Mouse (Mus musculus): ENCODE measurements around the gene Plxdc2.

The Plxdc2 gene

DNA sequence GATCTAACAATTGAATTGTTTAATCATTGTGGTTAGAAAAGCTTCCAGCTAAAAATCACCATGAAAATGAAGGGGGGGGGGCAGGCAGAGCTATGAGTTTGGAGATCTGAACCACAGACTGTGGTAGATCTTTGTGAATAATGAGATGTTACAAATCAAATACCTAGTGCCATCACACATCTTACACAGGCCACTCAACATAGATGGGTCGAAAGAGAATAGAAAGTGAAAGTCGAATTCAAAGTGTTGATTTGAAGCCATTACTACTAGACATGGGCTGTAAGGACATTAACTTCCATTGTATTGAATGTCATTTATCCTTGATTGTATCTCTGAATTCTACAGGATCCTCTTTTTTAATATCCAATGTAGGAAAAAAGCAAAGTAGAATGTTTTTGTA, 212.2 kb downstream of the Plxdc2 start:
- no peak for DNase-seq (ENCODE audit: low spot score in 2 of 2)

DNA sequence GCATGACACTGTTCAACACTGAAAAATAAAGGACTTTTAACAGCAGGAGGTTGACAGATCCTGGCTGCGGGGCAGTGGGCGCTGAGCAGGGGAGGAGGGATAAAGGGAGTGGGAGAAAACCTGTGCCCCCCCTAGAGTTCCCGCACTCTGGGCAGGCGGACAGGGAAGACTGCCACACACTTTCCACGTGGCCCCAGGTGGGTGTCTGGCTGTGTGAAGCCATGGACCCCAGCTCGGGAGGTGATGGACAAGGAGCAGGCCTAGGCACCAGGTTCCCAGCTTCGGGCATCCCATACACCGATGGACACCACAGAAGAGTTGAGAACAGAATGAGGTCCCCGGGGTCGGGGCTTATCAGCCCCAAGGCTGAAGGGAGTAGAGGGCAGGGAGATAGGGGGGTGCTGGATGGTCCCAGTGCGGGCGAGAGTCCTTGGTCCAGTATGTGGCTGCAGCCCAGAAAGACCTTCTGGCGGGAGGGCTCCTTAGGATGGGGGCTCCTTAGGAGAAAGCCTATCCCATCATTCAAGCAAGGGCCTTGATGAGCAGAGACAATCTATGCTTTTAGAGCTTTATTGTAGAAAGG, 215.2 kb downstream of the Plxdc2 start:
- DNase-seq (ENCODE audit: low spot score in 2 of 2) = no peak

- no peak for DNase-seq (ENCODE audit: low spot score in 2 of 2)
These were observed 220.5 kb downstream of the Plxdc2 start for GRCm38 (mm10) chr2:16576566-16576965.

GRCm38 (mm10) chr2:16578153-16578552, 222.0 kb downstream of the Plxdc2 start:
- DNase-seq (ENCODE audit: low spot score in 2 of 2) = no peak

DNA sequence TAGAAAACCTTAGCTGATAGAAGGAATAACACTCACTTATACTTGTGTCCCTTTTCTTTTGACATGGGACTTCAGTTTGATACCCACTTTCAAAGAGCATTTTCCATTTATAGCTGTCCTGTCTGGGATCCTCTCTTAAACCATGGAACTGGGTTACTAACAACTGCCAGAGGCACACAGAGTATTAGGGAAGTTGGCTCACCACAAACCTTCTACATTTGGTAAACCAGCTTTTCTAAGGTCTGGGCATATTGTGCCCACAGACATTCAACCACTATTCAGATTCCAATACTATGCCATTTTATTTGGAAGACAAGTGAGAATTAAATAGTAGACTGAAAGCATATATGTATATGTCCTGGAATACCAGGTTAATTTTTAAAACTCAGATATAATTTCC, 232.4 kb downstream of the Plxdc2 start:
- DNase-seq (ENCODE audit: low spot score in 2 of 2) = no peak

DNA sequence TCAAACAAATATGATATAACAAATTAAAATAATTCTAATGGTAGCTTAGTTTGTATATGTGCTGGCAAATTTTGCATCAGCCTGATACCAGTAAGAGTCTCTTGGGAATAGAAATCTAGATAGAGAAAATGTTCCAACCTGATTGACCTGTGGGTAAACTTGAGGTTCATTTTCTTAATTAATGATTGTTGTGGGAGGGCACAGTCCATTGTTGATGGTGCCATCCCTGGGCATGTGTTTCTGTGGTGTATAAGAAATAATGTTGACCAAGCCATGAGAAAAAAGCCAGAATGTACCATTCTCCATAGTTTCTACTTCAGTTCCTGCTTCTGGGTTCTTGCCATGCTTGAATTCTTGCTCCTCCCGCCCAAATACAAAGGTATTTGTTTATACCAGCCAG, 239.3 kb downstream of the Plxdc2 start:
- DNase-seq (ENCODE audit: low spot score in 2 of 2) = no peak

DNA sequence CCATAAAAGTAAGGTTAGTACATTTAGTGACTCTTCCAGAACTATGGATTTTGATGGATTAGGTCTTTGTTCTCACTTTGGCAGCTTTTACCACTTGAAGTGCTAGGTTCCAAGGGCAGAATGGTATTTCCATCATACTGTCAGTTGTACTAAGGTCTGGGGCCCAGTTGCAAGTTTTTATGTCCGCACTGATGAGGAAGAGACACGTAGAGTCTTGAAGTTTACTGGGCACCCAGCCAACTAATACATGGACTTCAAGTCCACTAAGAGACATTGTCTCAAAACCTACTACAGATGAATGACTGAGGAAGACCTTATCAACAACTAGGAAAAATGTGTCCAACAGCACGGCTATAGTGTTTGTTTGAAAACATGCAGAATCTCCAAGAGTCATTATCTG, 242.1 kb downstream of the Plxdc2 start:
- no peak for DNase-seq (ENCODE audit: low spot score in 2 of 2)

DNA sequence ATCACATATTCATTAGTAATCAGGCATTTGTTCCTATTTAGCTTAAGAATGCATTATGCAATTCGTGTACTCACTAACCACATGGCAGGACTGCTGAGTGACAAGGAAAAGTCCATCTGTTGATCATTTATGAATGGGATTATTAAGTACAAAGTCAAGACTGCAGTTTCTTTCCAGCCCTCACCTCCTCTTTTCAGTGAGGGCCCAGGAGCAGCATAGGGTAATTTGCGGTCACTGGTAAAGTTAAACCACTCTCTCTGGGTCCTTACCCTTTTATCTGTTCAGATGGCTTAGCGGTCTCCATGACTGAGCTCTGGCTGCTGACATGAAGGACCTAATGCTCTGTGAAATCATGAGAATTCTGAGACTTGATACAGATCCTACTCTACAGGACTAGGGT, 248.2 kb downstream of the Plxdc2 start:
- DNase-seq (ENCODE audit: low spot score in 2 of 2) = no peak

GRCm38 (mm10) chr2:16607792-16608586, 251.9 kb downstream of the Plxdc2 start:
- DNase-seq (ENCODE audit: low spot score in 2 of 2) = peak; percentile 8 to 9

DNA sequence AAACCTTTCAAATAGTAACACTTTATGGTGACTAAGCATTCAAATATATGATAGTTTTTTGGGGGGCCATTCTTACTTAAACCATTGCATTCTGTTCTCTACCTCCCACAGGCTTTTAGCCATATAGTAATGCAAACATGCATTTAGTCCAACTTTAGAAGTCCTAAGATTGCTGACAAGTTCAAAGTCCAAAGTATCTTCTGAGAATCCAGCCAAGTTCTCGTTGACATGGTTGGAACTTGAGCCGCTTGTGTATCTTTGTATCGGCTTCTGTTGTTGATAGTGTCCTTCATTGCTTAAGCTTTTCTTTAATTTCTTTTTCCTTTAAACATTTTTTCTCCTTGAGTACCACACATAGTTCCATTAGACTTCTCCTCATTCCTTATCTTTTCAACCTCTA, 286.0 kb downstream of the Plxdc2 start:
- DNase-seq (ENCODE audit: low spot score in 2 of 2) = no peak

- no peak for DNase-seq (ENCODE audit: low spot score in 2 of 2)
These were observed 295.6 kb downstream of the Plxdc2 start for GRCm38 (mm10) chr2:16651713-16652112.

DNA sequence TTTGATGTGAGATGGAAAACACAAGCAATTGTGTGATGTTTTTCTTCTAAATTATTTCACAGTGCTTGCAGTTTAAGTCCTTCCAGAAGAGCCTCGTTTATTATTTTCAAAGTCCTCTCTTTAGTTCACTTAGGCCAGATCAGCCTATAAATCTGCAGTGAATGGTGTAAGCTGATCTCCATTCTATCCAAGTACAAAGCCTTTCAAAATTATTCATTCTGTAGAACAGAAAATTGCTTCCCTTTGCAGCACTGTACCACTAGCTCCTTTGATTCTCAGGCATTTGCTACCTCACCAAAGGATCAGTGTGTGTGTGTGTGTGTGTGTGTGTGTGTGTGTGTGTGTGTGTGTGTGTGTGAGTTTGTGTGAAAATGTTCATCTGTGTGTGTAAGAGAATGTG, 308.4 kb downstream of the Plxdc2 start:
- no peak for DNase-seq (ENCODE audit: low spot score in 2 of 2)

DNA sequence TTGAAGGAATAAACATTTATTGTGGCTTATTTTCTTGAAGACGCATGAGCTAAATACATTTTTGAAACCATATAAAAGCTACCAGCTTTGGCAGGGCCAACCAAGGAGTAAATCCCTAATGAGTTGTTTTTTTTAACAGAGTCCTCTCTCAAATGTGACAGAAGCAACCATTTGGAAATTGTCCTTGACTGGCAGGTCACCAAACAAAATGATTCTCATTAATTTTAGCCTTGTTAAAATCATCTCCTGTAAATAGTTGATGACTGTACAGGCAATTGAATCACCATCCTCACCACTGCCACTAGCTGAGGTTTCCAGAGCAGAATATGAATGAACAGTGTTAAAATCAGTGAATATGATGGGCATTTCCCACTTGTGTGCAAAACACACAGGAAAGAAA, 312.3 kb downstream of the Plxdc2 start:
- DNase-seq (ENCODE audit: low spot score in 2 of 2) = no peak

- no peak for DNase-seq (ENCODE audit: low spot score in 2 of 2)
These were observed 326.8 kb downstream of the Plxdc2 start for GRCm38 (mm10) chr2:16682905-16683304.

DNA sequence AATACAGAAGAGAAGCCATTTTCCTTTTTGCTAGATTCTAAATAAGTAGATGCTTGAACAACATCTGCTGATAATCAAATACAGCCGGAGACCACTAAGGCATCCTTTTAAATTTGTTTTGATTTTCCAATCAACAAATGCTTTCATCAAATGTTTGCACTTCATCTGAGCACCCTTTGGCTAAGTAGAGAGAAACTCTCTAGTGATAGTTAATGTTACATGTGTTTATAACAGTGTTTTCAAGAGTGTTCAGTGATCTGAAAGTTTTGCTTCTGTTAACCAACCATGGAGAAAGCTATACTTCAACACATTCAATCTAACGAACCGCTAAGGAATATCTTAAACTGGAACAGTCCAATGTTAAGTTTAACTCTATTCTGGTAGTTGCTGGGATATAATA, 327.6 kb downstream of the Plxdc2 start:
- DNase-seq (ENCODE audit: low spot score in 2 of 2) = no peak

GRCm38 (mm10) chr2:16684529-16684928, 328.4 kb downstream of the Plxdc2 start:
- no peak for DNase-seq (ENCODE audit: low spot score in 2 of 2)

DNA sequence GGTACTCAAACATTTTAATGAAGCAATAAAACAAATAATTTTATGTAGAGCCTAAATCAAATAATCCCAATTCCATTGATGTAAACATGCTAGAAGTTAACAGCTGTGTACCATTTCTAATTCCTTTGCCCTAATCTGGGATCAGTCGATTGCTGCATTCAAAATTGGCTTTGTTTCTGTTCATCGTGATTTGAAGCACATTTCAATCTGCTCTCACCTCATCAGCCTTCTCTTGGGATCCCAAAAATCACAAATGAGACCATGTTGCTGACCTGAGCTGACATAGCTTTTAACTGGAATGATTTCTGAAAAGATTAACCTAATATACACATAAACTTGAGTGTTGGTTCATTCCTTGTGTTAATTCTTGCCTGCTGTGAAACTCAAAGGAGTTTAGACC, 340.3 kb downstream of the Plxdc2 start:
- DNase-seq (ENCODE audit: low spot score in 2 of 2) = no peak

DNA sequence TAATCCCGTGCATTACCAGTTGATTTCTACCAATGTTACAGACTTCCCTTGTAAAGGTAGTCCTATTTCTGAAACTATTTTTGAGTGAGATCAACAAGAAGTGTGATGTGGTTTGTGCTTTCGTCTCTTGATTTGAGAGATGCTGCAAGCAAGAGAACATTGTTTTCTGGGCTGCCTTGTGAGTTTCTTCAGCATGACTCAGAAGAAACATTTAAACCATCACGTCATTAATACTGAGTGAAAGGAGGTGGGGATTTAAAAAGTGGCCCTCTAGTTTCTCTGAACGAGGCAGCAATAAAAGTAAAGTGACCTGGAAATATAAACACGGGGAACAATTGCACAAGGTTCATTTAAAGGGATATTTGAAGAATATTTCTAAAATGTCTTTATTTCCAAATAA, 341.1 kb downstream of the Plxdc2 start:
- no peak for DNase-seq (ENCODE audit: low spot score in 2 of 2)

DNA sequence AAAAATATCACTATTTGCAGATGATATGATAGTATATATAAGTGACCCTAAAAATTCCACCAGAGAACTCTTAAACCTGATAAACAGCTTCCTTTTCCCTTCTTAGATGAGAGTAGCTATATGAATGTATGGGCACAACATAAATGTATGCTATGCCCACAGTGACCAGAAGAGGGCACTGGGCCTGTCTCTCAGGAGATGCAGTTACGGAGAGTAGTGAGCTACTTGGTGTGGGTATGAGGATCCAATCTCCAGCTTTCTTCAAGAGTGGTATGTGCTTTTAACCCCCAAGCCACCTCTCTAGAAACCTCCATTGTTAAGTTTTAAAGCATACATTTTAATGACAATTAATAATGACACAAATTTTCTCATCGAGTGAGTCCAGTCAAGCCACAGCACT, 350.1 kb downstream of the Plxdc2 start:
- DNase-seq (ENCODE audit: low spot score in 2 of 2) = no peak

GRCm38 (mm10) chr2:16709885-16710284, 353.8 kb downstream of the Plxdc2 start:
- no peak for DNase-seq (ENCODE audit: low spot score in 2 of 2)

DNA sequence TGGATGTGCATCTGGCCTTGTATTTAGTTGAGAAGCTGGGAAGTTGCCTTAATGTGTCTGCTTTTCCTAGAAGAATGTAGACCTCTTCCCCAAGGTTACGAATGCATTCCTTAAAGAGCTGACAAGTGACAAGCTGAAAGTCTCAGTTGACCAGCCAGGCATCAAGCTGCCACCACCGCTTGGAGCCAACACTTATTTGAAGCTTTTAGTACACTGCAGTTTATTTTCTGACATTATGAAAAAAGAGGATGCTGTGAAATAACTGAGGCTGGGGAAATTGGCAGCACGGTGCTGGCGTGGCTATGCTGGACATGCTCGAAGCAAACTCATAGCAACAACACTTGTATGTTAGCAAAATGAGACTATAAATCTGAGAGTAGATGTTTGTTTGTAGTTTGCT, 374.9 kb downstream of the Plxdc2 start:
- DNase-seq (ENCODE audit: low spot score in 2 of 2) = no peak

DNA sequence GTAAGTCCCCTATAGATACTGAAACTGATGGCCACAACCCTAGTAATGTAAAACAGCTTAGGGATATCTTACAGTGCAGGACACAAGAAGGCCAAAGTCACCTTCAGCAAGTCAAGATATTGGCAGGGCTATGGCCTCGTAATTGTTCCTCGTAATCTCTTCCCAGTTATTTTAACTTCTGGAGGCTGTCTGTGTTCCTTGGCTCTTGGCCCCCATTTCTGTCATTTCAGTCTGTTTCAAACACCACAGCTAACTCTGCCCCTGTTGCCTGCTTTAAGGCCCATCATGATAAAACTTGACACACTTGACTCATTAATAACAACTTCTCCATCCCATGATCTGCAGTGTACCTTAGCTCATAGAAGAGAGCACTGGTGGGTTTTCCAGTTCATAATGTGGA, 378.3 kb downstream of the Plxdc2 start:
- DNase-seq (ENCODE audit: low spot score in 2 of 2) = no peak

DNA sequence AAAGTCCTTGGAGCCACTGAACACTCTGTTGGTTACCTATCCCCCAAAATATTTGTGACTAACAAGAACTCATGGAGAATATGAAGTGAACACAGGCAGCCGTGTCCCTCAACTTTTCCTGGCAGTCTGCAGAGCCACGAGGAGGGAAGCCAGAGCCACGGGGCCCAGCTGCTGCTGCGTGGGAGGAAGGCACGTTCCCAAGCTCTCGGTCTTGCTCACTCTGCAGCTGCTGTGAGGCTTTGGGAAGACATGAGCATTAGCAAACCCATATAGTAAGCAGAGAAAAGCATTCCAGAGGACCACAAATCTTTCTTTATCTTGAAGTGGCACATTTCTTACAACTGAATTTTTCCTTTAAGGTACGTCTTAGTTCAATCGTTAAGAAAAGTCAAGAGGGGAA, 382.1 kb downstream of the Plxdc2 start:
- DNase-seq (ENCODE audit: low spot score in 2 of 2) = peak; percentile 78 to 81

GRCm38 (mm10) chr2:16741813-16742212, 385.7 kb downstream of the Plxdc2 start:
- no peak for DNase-seq (ENCODE audit: low spot score in 2 of 2)

All from right cerebral cortex, postnatal 36 days (tissue).